Mouse (Mus musculus) c-Kit-positive CD71-positive TER-119-negative erythroid progenitor cells, embryonic 14.5 days (primary cell): ENCODE data around the gene Fgr.

ENCODE experiments used
- DNase-seq: peaks from one replicate; pipeline ENCODE4 v3.0.0-alpha.2; 2013; ENCODE audit warnings: low read depth

The Fgr gene

GRCm38 (mm10) chr4:133014896-133015709, 41.2 kb downstream of the Fgr start:
- DNase-seq, result no peak

- DNase-seq, result no peak
Measured at GRCm38 (mm10) chr4:133015710-133016651, 42.1 kb downstream of the Fgr start.

- DNase-seq, result no peak
Measured at GRCm38 (mm10) chr4:133016677-133017415, 43.0 kb downstream of the Fgr start.

DNA sequence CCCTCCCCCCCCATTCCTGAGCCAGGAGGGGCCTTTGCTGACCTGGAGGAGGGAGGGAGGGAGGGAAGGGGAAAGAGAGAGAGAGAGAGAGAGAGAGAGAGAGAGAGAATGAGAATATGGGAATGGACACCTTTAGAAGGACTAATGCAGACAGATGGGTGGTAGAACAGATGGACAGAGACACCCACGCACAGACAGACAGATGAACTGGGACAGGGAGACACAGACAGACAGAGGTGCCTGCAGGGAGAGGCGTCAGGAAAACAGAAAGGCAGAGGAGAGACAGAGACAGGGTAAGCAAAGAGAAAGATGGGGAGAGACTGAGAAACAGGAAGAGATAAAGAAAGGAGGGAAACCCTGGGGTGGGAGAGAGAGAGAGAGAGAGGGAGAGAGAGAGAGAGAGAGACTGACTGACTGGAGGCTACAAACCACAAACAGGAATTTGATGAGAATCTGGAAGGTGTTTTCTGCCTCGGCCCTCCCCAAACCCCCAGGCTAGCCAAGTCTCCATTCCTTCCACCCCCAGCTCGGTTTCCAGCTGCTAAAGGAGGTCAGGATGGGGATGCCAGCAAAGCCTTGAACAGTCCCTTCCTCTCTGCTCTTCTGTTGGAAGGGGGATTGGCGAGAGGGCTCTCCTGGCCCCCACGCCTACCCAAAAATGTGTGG, 43.8 kb downstream of the Fgr start:
- DNase-seq, result no peak

- DNase-seq, result no peak
Measured at GRCm38 (mm10) chr4:133018263-133018798, 44.4 kb downstream of the Fgr start.

GRCm38 (mm10) chr4:133020721-133021120, 46.8 kb downstream of the Fgr start:
- DNase-seq, result no peak

DNA sequence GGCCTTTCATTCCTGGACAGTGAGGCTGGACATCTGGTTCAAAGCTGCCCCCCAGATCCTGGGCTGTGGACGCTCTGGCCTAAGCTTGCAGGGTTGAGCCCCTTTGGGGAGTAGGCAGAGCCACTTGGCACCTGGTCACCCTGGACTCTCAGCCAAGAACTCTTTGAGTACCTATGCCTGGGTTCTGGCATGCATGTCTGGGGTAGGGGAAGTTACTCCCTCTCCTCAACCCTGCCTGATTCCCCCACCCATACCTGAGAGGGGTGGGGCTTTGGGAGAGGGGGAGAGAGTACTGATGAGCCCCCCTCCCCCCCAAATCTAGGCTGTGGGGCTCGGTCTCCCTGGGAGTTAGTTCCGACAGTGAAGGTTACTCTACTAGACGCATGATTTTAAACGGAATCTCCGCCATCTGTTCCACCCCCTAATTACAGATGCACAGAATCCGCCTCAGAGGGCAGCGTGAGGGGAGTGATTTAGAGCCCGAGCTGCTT, 47.3 kb downstream of the Fgr start:
- no peak for DNase-seq

DNA sequence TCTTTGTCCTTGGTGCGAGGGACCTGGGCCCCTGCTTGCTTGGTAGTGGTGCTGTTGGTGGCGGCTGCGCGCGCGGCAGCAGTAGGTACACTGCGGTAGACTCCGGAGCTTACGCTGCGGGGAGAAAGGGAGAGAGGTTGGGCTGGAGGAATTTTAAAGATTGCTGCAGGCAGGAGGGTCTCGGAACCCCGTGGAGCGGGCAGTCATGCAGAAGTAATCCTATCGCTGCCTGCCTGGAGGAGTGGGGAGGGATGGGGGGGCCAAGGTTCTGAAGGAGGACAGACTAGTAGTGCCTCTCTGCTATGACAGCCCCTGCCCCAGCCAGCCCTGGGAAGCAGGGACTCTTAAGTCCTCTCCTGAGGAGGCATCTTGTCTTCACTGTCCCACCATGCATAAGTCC, 48.3 kb downstream of the Fgr start:
- no peak for DNase-seq

GRCm38 (mm10) chr4:133022954-133023635, 49.2 kb downstream of the Fgr start:
- no peak for DNase-seq

- DNase-seq, result no peak
Measured at GRCm38 (mm10) chr4:133023636-133024035, 49.7 kb downstream of the Fgr start.

- no peak for DNase-seq
Measured at GRCm38 (mm10) chr4:133024404-133024803, 50.5 kb downstream of the Fgr start.

- DNase-seq, result no peak
Measured at GRCm38 (mm10) chr4:133024969-133025685, 51.2 kb downstream of the Fgr start.

- no peak for DNase-seq
Measured at GRCm38 (mm10) chr4:133026272-133026671, 52.4 kb downstream of the Fgr start.

- no peak for DNase-seq
Measured at GRCm38 (mm10) chr4:133026826-133027375, 53.0 kb downstream of the Fgr start.

- DNase-seq, result no peak
Measured at GRCm38 (mm10) chr4:133027721-133028120, 53.8 kb downstream of the Fgr start.

GRCm38 (mm10) chr4:133028193-133028592, 54.3 kb downstream of the Fgr start:
- no peak for DNase-seq

- no peak for DNase-seq
Measured at GRCm38 (mm10) chr4:133028875-133029274, 55.0 kb downstream of the Fgr start.

DNA sequence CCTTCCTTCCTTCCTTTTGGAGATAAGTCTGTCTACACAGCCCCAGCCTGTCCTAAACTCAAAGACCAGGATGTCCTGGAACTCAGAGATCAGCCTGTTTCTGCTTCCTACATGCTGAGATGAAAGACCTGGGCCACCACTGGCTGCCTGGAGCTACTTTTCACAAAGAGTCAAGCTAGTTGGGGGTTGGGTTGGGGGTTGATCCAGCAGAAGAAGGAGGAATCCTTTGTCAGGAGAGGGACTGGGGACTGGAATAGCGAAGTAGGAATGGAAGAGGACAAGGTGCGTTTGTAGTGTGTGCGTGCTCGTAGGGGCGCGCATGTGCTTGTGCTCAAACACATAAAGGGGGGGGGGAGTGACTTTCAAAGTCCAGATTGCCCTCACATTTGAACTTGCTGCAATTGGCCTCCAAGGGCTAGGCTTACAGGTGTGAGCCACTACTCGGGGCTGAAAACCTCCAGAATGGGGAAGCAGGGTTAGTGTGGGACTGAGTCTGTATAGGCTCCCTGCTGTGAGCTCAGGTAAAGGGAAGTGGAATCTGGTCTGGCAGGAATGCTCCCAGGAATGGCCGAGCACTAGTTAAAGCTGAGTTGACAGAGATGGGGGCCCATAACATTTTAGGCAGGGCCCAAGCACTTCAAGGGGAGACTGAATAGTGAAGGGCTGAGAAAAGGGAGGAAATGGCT, 58.7 kb downstream of the Fgr start:
- DNase-seq, result no peak

GRCm38 (mm10) chr4:133034478-133034877, 60.6 kb downstream of the Fgr start:
- no peak for DNase-seq
